Mouse (Mus musculus) Patski (cell line): ENCODE results near the gene Arpc2. TPM values are rescaled to one million over a fixed set of nuclear protein-coding genes. Genes with fewer than 3 reads are reported as not detected.

Experiments
- ATAC-seq: fragments of 100-300 bp; one replicate; pipeline ENCODE4 v1.8.0; 2021
- CTCF ChIA-PET: fragments of 350-600 bp; sonication (Branson Sonifier 250); formaldehyde crosslinking; loops from one replicate; lab custom pipeline; 2022; ENCODE audit warnings: inconsistent platforms; lab: Charles Lee
- POLR2A ChIA-PET: fragments of 350-600 bp; sonication (Branson Sonifier 250); formaldehyde crosslinking; loops from one replicate; lab custom pipeline; 2022; ENCODE audit warnings: antibody characterized with exemption, inconsistent platforms; lab: Charles Lee
- DNase-seq: peaks from one replicate; pipeline ENCODE4 v3.0.0-alpha.2; 2011; ENCODE audit warnings: low read depth, low spot score
- H3K27me3 ChIP-seq: fragments of 371-371 bp; one replicate; pipeline ENCODE4 v1.5.1; 2021
- CTCF ChIP-seq: fragments of 100-300 bp; IDR thresholded peaks from one replicate; pipeline ENCODE4 v1.5.1; 2021
- in situ Hi-C: fragments of 300-500 bp; cut with MboI; formaldehyde crosslinking; loops from 3 replicates; pipeline ENCODE4 v1.11.1; 2018; ENCODE audit warnings: low pct_unique_long_range_greater_than_20kb, mixed read lengths
- polyA plus RNA-seq: library from polyadenylated mRNA; unstranded; gene quantifications from one replicate; pipeline ENCODE4 v1.2.3, GENCODE M21; 2021

Arpc2 gene
- polyA plus RNA-seq, 1 experiment from 2014 or later = 419 TPM

GRCm38 (mm10) chr1:74203457-74203856 is 32.4 kb upstream of the Arpc2 start:
- POLR2A ChIA-PET = no interaction called here
- TF ChIP-seq CTCF = no peak
- no peaks in the 10 kb centered on the region for H3K27me3 ChIP-seq
- ATAC-seq (no peak), DNase-seq (no peak)
- in situ Hi-C loops = no loop called here
- CTCF ChIA-PET = no interaction called here

- POLR2A ChIA-PET = no interaction called here
- no peak for ATAC-seq
- CTCF ChIA-PET = interaction anchor here (0.9 to 4.0 kb wide), 14 partner anchors 10 to 156 kb away, joined by 3 to 16 read pairs (median 4); partner anchors contain the start of genes Aamp, Catip, Gpbar1 and Pnkd
Measured at GRCm38 (mm10) chr1:74205881-74206280, 30.0 kb upstream of the Arpc2 start.

GRCm38 (mm10) chr1:74206642-74207041 is 29.2 kb upstream of the Arpc2 start:
- ChIA-PET POLR2A (interaction anchor here (0.8 kb wide), 1 partner anchor 30 kb away, joined by 4 read pairs; no protein-coding TSS in a partner anchor), CTCF (interaction anchor here (1.1 to 4.0 kb wide), 11 partner anchors 9 to 155 kb away, joined by 3 to 16 read pairs (median 4); partner anchors contain the start of genes Aamp, Catip, Pnkd and Tmbim1)
- in situ Hi-C loops = loop anchor here (5.0 kb wide), 2 partner anchors 76 to 151 kb away; partner anchors contain the start of genes Aamp and Pnkd
- no peak for DNase-seq
- H3K27me3 ChIP-seq = no peaks in the 10 kb centered on the region
- ATAC-seq = no peak
- no peak for TF ChIP-seq CTCF

More at GRCm38 (mm10) chr1:74205881-74206280, 30.0 kb upstream of the Arpc2 start:
- H3K27me3 ChIP-seq = no peaks in the 10 kb centered on the region
- peak; percentile 6 for DNase-seq
- peak; percentile 83 for TF ChIP-seq CTCF
- in situ Hi-C loops = loop anchor here (5.0 kb wide), 2 partner anchors 76 to 151 kb away; partner anchors contain the start of genes Aamp and Pnkd

GRCm38 (mm10) chr1:74207906-74208305 is 28.0 kb upstream of the Arpc2 start:
- H3K27me3 ChIP-seq = no peaks in the 10 kb centered on the region
- in situ Hi-C loops = loop anchor here (5.0 kb wide), 2 partner anchors 74 to 149 kb away; partner anchors contain the start of genes Aamp and Pnkd
- DNase-seq (no peak), ATAC-seq (no peak)
- ChIA-PET POLR2A (interaction anchor here (0.6 kb wide), 1 partner anchor 233 kb away, joined by 4 read pairs; no protein-coding TSS in a partner anchor), CTCF (interaction anchor here (1.3 to 4.0 kb wide), 2 partner anchors 41 to 154 kb away, joined by 3 to 16 read pairs; partner anchors contain the start of gene Catip)
- no peak for TF ChIP-seq CTCF

GRCm38 (mm10) chr1:74208941-74209340 is 26.9 kb upstream of the Arpc2 start:
- ChIA-PET POLR2A (interaction anchor here (0.6 kb wide), 1 partner anchor 169 kb away, joined by 3 read pairs; no protein-coding TSS in a partner anchor), CTCF (interaction anchor here (1.6 kb wide), 1 partner anchor 14 kb away, joined by 3 read pairs; no protein-coding TSS in a partner anchor)
- no peak for TF ChIP-seq CTCF
- ATAC-seq (no peak), DNase-seq (no peak)
- H3K27me3 ChIP-seq = no peaks in the 10 kb centered on the region
- in situ Hi-C loops = loop anchor here (5.0 kb wide), 2 partner anchors 73 to 148 kb away; partner anchors contain the start of genes Aamp and Pnkd

- no peak for DNase-seq
- CTCF ChIA-PET = no interaction called here
- H3K27me3 ChIP-seq = peaks cover 7% of the 10 kb centered on the region
- no peak for ATAC-seq
- POLR2A ChIA-PET = no interaction called here
- no peak for TF ChIP-seq CTCF
- in situ Hi-C loops = no loop called here
Measured at GRCm38 (mm10) chr1:74219922-74220321, 16.0 kb upstream of the Arpc2 start.

GRCm38 (mm10) chr1:74227317-74227716 is 8.6 kb upstream of the Arpc2 start:
- in situ Hi-C loops = no loop called here
- ATAC-seq (peak; percentile 35), DNase-seq (no peak)
- POLR2A ChIA-PET = interaction anchor here (0.9 to 1.5 kb wide), 2 partner anchors 9 to 13 kb away, joined by 3 to 4 read pairs; partner anchors contain the start of gene Arpc2
- no peaks in the 10 kb centered on the region for H3K27me3 ChIP-seq
- CTCF ChIA-PET = no interaction called here
- no peak for TF ChIP-seq CTCF

- DNase-seq = no peak
- ChIA-PET CTCF (interaction anchor here (1.0 to 1.4 kb wide), 2 partner anchors 9 to 13 kb away, joined by 3 to 4 read pairs; no protein-coding TSS in a partner anchor), POLR2A (interaction anchor here (1.0 kb wide), 1 partner anchor 55 kb away, joined by 3 read pairs; the partner anchor contains the start of genes Aamp and Pnkd)
- H3K27me3 ChIP-seq = no peaks in the 10 kb centered on the region
- ATAC-seq = no peak
- in situ Hi-C loops = no loop called here
- TF ChIP-seq CTCF = no peak
Measured at GRCm38 (mm10) chr1:74229942-74230341, 5.9 kb upstream of the Arpc2 start.

GRCm38 (mm10) chr1:74230992-74231391 is 4.9 kb upstream of the Arpc2 start:
- ChIA-PET CTCF (no interaction called here), POLR2A (interaction anchor here (0.6 to 1.0 kb wide), 2 partner anchors 54 to 1506 kb away, joined by 3 read pairs; partner anchors contain the start of genes Aamp and Pnkd)
- TF ChIP-seq CTCF = no peak
- in situ Hi-C loops = no loop called here
- ATAC-seq (no peak), DNase-seq (no peak)
- H3K27me3 ChIP-seq = no peaks in the 10 kb centered on the region

- ChIA-PET CTCF (interaction anchor here (1.1 kb wide), 2 partner anchors 14 to 16 kb away, joined by 3 read pairs; no protein-coding TSS in a partner anchor), POLR2A (interaction anchor here (1.0 to 4.9 kb wide), 5 partner anchors 12 to 49 kb away, joined by 3 to 41 read pairs (median 4); no protein-coding TSS in a partner anchor)
- no peak for TF ChIP-seq CTCF
- no peak for DNase-seq
- H3K27me3 ChIP-seq = no peaks in the 10 kb centered on the region
- in situ Hi-C loops = no loop called here
- no peak for ATAC-seq
Measured at GRCm38 (mm10) chr1:74236590-74237317, 870 bp downstream of the Arpc2 start.
